Mouse (Mus musculus): Measurements from ENCODE around the gene Dynll2. TPM values are rescaled to one million over a fixed set of nuclear protein-coding genes. Genes with fewer than 3 reads are reported as not detected.

The Dynll2 gene
- polyA plus RNA-seq, 1 experiment from 2014 or later, result 65.3 TPM

DNA sequence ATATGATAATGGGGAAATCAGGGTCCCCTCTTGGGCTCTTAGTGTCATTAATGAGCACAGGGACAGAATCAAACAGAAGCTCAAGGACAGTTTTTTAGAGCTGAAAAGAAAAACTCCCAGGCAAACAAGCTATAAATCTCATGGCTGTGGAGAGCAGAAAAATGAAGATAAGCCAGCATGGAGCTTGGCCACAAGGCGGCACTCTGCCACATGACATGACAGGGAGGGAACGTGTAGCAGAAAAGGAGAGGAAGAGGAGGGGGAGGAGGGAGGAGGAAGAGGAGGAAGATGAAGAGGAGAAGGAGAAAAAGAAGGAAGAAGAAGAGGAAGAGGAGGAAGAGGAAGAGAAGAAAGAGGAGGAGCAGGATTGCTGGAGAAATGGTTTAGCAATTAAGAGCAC lies 37.3 kb downstream of the Dynll2 start:
- no peak overlapping the region for H3K4me2 ChIP-seq
- H3K9ac ChIP-seq, result no peak overlapping the region
- H3K9me3 ChIP-seq, result no peaks in the 10 kb centered on the region
- H3K27ac ChIP-seq, result no peak overlapping the region
- no peaks in the 10 kb centered on the region for H3K27me3 ChIP-seq (replicated peaks)
- H3K4me1 ChIP-seq, result no peaks in the 10 kb centered on the region
- ATAC-seq (replicated peaks), result no peak
- no peaks in the 10 kb centered on the region for H3K36me3 ChIP-seq (replicated peaks)
- no peak overlapping the region for H3K4me3 ChIP-seq
- 2% methylated on average over 2 of the region's 2 CpGs for WGBS

DNA sequence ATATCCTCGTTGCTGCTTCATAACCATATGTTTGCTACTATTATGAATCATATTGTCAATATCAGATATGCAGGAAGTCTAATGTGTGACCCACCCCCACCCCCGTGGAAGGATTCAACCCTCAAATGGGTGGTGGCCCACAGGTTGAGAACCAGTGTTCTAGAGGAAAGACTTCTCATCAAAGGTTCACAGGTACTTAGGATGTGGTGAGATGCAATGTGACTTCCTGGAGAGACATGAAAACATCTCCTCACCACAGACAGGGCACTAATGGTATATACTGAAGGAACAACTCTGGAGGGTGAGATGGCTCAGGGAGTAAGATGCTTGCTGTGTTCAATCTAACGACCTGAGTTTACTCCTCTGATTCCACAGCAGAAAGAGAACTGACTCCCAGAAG lies 51.9 kb downstream of the Dynll2 start:
- 78% methylated on average over 3 of the region's 3 CpGs for WGBS
- no peaks in the 10 kb centered on the region for H3K4me1 ChIP-seq
- no peak overlapping the region for H3K4me3 ChIP-seq
- no peak overlapping the region for H3K9ac ChIP-seq
- H3K4me2 ChIP-seq, result no peak overlapping the region
- H3K27ac ChIP-seq, result no peak overlapping the region
- no peak for ATAC-seq (replicated peaks)
- H3K9me3 ChIP-seq, result no peaks in the 10 kb centered on the region
- H3K27me3 ChIP-seq (replicated peaks), result no peaks in the 10 kb centered on the region
- H3K36me3 ChIP-seq (replicated peaks), result no peaks in the 10 kb centered on the region

DNA sequence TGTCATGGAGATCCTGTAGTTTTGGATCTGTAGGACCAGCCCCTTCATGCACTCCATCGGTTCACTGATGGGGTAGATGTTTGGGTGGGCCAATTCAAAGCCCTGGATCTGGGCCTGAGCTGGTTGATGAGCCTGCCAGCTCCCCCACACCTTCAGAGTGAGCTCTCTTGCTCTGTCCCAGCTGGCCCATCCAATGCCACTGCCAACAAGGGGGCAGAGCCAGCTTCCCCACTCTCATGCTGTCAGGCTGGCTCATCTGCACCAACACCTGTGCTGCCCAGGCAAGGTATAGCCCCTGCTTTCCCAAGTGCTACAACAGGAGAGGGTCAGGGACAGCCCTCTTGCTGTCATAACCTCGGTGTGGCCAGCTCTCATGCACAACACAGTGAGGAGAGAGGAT lies 53.6 kb downstream of the Dynll2 start:
- Histone ChIP-seq H3K4me2 (no peak overlapping the region), H3K27me3 (replicated peaks) (no peaks in the 10 kb centered on the region), H3K36me3 (replicated peaks) (no peaks in the 10 kb centered on the region), H3K4me1 (no peaks in the 10 kb centered on the region), H3K4me3 (no peak overlapping the region), H3K9ac (no peak overlapping the region), H3K27ac (no peak overlapping the region), H3K9me3 (no peaks in the 10 kb centered on the region; the same call in 1 of the 2 replicates)
- no peak for ATAC-seq (replicated peaks)
- 82% methylated on average over 2 of the region's 2 CpGs for WGBS

DNA sequence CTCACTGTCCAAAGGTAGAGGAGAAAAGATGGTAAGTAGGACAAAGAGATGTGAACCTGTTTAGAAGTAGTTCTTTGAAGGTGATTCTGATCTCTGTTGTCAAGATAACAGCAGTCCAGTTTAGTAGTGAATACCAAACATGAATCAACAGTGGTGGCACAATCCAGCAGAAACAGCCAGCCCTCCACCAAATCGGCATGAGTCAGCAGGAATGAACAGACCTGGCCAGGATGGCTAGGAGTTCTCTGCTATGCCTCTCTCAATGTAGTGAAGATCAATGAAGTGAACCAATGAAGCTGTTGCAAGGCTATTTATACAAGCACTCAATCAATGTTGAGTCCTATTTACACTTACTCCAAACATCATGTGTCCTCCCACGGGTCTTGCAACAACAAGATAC lies 57.0 kb downstream of the Dynll2 start:
- 95% methylated on average over 2 of the region's 2 CpGs for WGBS
- Histone ChIP-seq H3K27ac (no peak overlapping the region), H3K36me3 (replicated peaks) (no peaks in the 10 kb centered on the region), H3K9me3 (no peaks in the 10 kb centered on the region; the same call in 1 of the 2 replicates), H3K9ac (no peak overlapping the region), H3K4me3 (no peak overlapping the region), H3K4me2 (no peak overlapping the region), H3K4me1 (no peaks in the 10 kb centered on the region), H3K27me3 (replicated peaks) (no peaks in the 10 kb centered on the region)
- ATAC-seq (replicated peaks), result no peak

Other genes starting within 250 kb of the Dynll2 start
- gene Supt4a, start 250.0 kb downstream of the Dynll2 start, polyA plus RNA-seq (2015; fragmentation: Nextera tagmentation; extraction: Ambion mirVana), result 136 and 137 TPM in 2 replicates
- gene Tspoap1, start 227.0 kb downstream of the Dynll2 start, polyA plus RNA-seq (2015; fragmentation: Nextera tagmentation; extraction: Ambion mirVana), result 65.8 and 72.5 TPM in 2 replicates
- gene Mpo, start 194.0 kb downstream of the Dynll2 start, polyA plus RNA-seq (2015; fragmentation: Nextera tagmentation; extraction: Ambion mirVana), result 0.12 and 1.2 TPM in 2 replicates
- gene Lpo, start 159.2 kb downstream of the Dynll2 start, polyA plus RNA-seq (2015; fragmentation: Nextera tagmentation; extraction: Ambion mirVana), result 1.5 and 1.8 TPM in 2 replicates
- 12.1 and 12.8 TPM in 2 replicates for gene Mks1, start 134.3 kb downstream of the Dynll2 start, polyA plus RNA-seq (2015; fragmentation: Nextera tagmentation; extraction: Ambion mirVana)
- gene Epx, start 112.0 kb downstream of the Dynll2 start, polyA plus RNA-seq (2015; fragmentation: Nextera tagmentation; extraction: Ambion mirVana), result 0.36 TPM in 2 replicates
- gene Olfr462, start 95.3 kb downstream of the Dynll2 start, polyA plus RNA-seq (2015; fragmentation: Nextera tagmentation; extraction: Ambion mirVana), result not detected in 2 replicates
- gene Olfr463, start 90.1 kb downstream of the Dynll2 start, polyA plus RNA-seq (2015; fragmentation: Nextera tagmentation; extraction: Ambion mirVana), result not detected in 2 replicates
- gene Olfr464, start 66.6 kb downstream of the Dynll2 start, polyA plus RNA-seq (2015; fragmentation: Nextera tagmentation; extraction: Ambion mirVana), result 0.14 and 0.25 TPM in 2 replicates
- 229 and 241 TPM in 2 replicates for gene Srsf1, start 59.8 kb upstream of the Dynll2 start, polyA plus RNA-seq (2015; fragmentation: Nextera tagmentation; extraction: Ambion mirVana)
- gene Vezf1, start 80.7 kb upstream of the Dynll2 start, polyA plus RNA-seq (2015; fragmentation: Nextera tagmentation; extraction: Ambion mirVana), result 50.6 and 52.2 TPM in 2 replicates
- gene Cuedc1, start 110.5 kb upstream of the Dynll2 start, polyA plus RNA-seq (2015; fragmentation: Nextera tagmentation; extraction: Ambion mirVana), result 50.2 and 54.6 TPM in 2 replicates
- gene Mrps23, start 216.9 kb upstream of the Dynll2 start, polyA plus RNA-seq (2015; fragmentation: Nextera tagmentation; extraction: Ambion mirVana), result 60.6 and 62.4 TPM in 2 replicates